Mouse (Mus musculus) limb, embryonic 11.5 days (tissue): ENCODE measurements around the gene Ifi35. TPM values are rescaled to one million over a fixed set of nuclear protein-coding genes. Genes with fewer than 3 reads are reported as not detected.
"Not testable (repeated sequence)": the region's sequence is repeated elsewhere in the genome, so short reads cannot be mapped to it uniquely, and the experiment has no call there.

Experiments used
- ATAC-seq: fragments of 200-750 bp; cut with Nextera tagmentation; 2 replicates; pipeline ENCODE4 v1.8.0; 2017; ENCODE audit warnings: low read depth; ENCODE audit not compliant: insufficient number of reproducible peaks, low FRiP score, low TSS enrichment
- DNase-seq: peaks from one replicate; pipeline ENCODE4 v3.0.0-alpha.2; 2015; ENCODE audit warnings: low spot score
- H3K27ac ChIP-seq: fragments of 300-500 bp; sonication (generic); replicated peaks from 2 replicates; pipeline ENCODE4 v1.5.1; 2014; ENCODE audit warnings: low read depth, mild to moderate bottlenecking, low read length
- H3K27me3 ChIP-seq: fragments of 300-500 bp; sonication (generic); 2 replicates; pipeline ENCODE4 v1.6.1; 2014; ENCODE audit warnings: mild to moderate bottlenecking, low read length, mixed read lengths; ENCODE audit not compliant: control insufficient read depth, insufficient read depth
- H3K36me3 ChIP-seq: fragments of 300-500 bp; sonication (generic); 2 replicates; pipeline ENCODE4 v1.6.1; 2014; ENCODE audit warnings: mild to moderate bottlenecking, low read length, moderate library complexity, mixed read lengths; ENCODE audit not compliant: control insufficient read depth, insufficient read depth
- H3K4me1 ChIP-seq: fragments of 300-500 bp; sonication (generic); 2 replicates; pipeline ENCODE4 v1.6.1; 2014; ENCODE audit warnings: low read length, mixed read lengths; ENCODE audit not compliant: control insufficient read depth, insufficient read depth
- H3K4me2 ChIP-seq: fragments of 300-500 bp; sonication (generic); 2 replicates; pipeline ENCODE4 v1.6.1; 2014; ENCODE audit warnings: low read depth, mild to moderate bottlenecking, moderate library complexity; ENCODE audit not compliant: severe bottlenecking
- H3K4me3 ChIP-seq: fragments of 300-500 bp; sonication (generic); 2 replicates; pipeline ENCODE4 v1.5.1; 2014; ENCODE audit warnings: low read depth, low read length
- H3K9ac ChIP-seq: fragments of 300-500 bp; sonication (generic); 2 replicates; pipeline ENCODE4 v1.6.1; 2014; ENCODE audit warnings: mild to moderate bottlenecking, low read length
- H3K9me3 ChIP-seq: fragments of 300-500 bp; sonication (generic); 2 replicates; pipeline ENCODE4 v1.6.1; 2016; ENCODE audit warnings: low read length; ENCODE audit not compliant: control insufficient read depth
- WGBS: fragments of 180-500 bp; shearing (Covaris S2); extraction: QIAGEN DNeasy Blood & Tissue Kit; methylation state at CpG from one replicate; pipeline ENCODE4 v1.1.7; 2014; 5-methylcytosine and 5-hydroxymethylcytosine counted together
- polyA plus RNA-seq: library from polyadenylated mRNA; unstranded; fragments of >200 nt; fragmentation: Nextera tagmentation; extraction: Ambion mirVana; gene quantifications from 2 replicates; pipeline ENCODE4 v1.2.1, GENCODE M21; 2014

The Ifi35 gene
- polyA plus RNA-seq, 1 experiment from 2014 or later, result 3.3 TPM

- H3K4me2 ChIP-seq, result peak within 1 kb of the TSS; percentile 96
- no peaks in the 10 kb centered on the region for H3K27me3 ChIP-seq
- H3K36me3 ChIP-seq, result peaks cover 3% of the 10 kb centered on the region; the same call in 1 of the 2 replicates
- peak within 1 kb of the TSS; percentile 78 for H3K9ac ChIP-seq
- peak; percentile 100 for DNase-seq
- peak within 1 kb of the TSS; percentile 98 for H3K4me3 ChIP-seq
- H3K9me3 ChIP-seq, result no peaks in the 10 kb centered on the region
- WGBS, result under 1% methylated on average over 80 of the region's 81 CpGs
- H3K4me1 ChIP-seq, result 0 out of 2 replicates have a peak, but pooled peaks cover 7% of the 10 kb centered on the region
- peak within 1 kb of the TSS; percentile 52; the same call in 1 of the 2 replicates for H3K27ac ChIP-seq
- ATAC-seq, result peak; percentile 92
Measured at GRCm38 (mm10) chr11:101424925-101425813, 23.0 kb upstream of the Ifi35 start, which contains the start of the genes Rundc1 and Ptges3l. Rundc1 (plus strand) TSS chr11:101425085. Ptges3l (minus strand) TSS chr11:101425333.

- Histone ChIP-seq H3K36me3 (peaks cover 5% of the 10 kb centered on the region; the same call in 1 of the 2 replicates), H3K27ac (no peak overlapping the region), H3K27me3 (no peaks in the 10 kb centered on the region), H3K4me2 (peak overlapping the region; percentile 96), H3K9me3 (no peaks in the 10 kb centered on the region), H3K4me3 (0 out of 2 replicates have a peak overlapping the region, but pooled peaks have one; percentile 98), H3K9ac (no peak overlapping the region), H3K4me1 (0 out of 2 replicates have a peak, but pooled peaks cover 7% of the 10 kb centered on the region)
- DNase-seq (no peak), ATAC-seq (no peak)
- 67% methylated on average over 8 of the region's 8 CpGs for WGBS
Measured at GRCm38 (mm10) chr11:101426165-101426564, 22.0 kb upstream of the Ifi35 start.

- 88% methylated on average over 9 of the region's 9 CpGs for WGBS
- H3K4me3 ChIP-seq, result no peak overlapping the region
- no peak overlapping the region for H3K27ac ChIP-seq
- peaks cover 15% of the 10 kb centered on the region; the same call in 1 of the 2 replicates for H3K36me3 ChIP-seq
- H3K27me3 ChIP-seq, result no peaks in the 10 kb centered on the region
- no peak overlapping the region for H3K4me2 ChIP-seq
- no peaks in the 10 kb centered on the region for H3K4me1 ChIP-seq
- no peak for ATAC-seq
- H3K9me3 ChIP-seq, result no peaks in the 10 kb centered on the region
- H3K9ac ChIP-seq, result no peak overlapping the region
- no peak for DNase-seq
Measured at GRCm38 (mm10) chr11:101431327-101431726, 16.9 kb upstream of the Ifi35 start.

GRCm38 (mm10) chr11:101433396-101433795 is 14.8 kb upstream of the Ifi35 start:
- Histone ChIP-seq H3K4me1 (no peaks in the 10 kb centered on the region), H3K36me3 (peaks cover 15% of the 10 kb centered on the region; the same call in 1 of the 2 replicates), H3K27ac (no peak overlapping the region), H3K9ac (no peak overlapping the region), H3K9me3 (no peaks in the 10 kb centered on the region), H3K27me3 (no peaks in the 10 kb centered on the region), H3K4me2 (no peak overlapping the region), H3K4me3 (no peak overlapping the region)
- WGBS, result 92% methylated on average over 13 of the region's 13 CpGs
- no peak for ATAC-seq
- DNase-seq, result no peak

- no peaks in the 10 kb centered on the region for H3K4me1 ChIP-seq
- H3K9ac ChIP-seq, result no peak overlapping the region
- WGBS, result 88% methylated on average over 4 of the region's 4 CpGs
- H3K9me3 ChIP-seq, result no peaks in the 10 kb centered on the region
- DNase-seq (no peak), ATAC-seq (no peak)
- no peak overlapping the region for H3K4me2 ChIP-seq
- H3K4me3 ChIP-seq, result no peak overlapping the region
- no peaks in the 10 kb centered on the region for H3K27me3 ChIP-seq
- H3K27ac ChIP-seq, result no peak overlapping the region
- peaks cover 9% of the 10 kb centered on the region; the same call in 1 of the 2 replicates for H3K36me3 ChIP-seq
Measured at GRCm38 (mm10) chr11:101435831-101436230, 12.4 kb upstream of the Ifi35 start.

- no peak overlapping the region for H3K27ac ChIP-seq
- H3K4me2 ChIP-seq, result no peak overlapping the region
- no peak overlapping the region for H3K4me3 ChIP-seq
- H3K9ac ChIP-seq, result no peak overlapping the region
- 90% methylated on average over 4 of the region's 4 CpGs for WGBS
- no peaks in the 10 kb centered on the region for H3K27me3 ChIP-seq
- ATAC-seq (no peak), DNase-seq (no peak)
- no peaks in the 10 kb centered on the region for H3K4me1 ChIP-seq
- peaks cover 9% of the 10 kb centered on the region; the same call in 1 of the 2 replicates for H3K36me3 ChIP-seq
- H3K9me3 ChIP-seq, result no peaks in the 10 kb centered on the region
Measured at GRCm38 (mm10) chr11:101436916-101437315, 11.3 kb upstream of the Ifi35 start.

GRCm38 (mm10) chr11:101438006-101438405 is 10.2 kb upstream of the Ifi35 start:
- H3K36me3 ChIP-seq, H3K27me3 ChIP-seq, H3K4me3 ChIP-seq, H3K9me3 ChIP-seq, H3K4me1 ChIP-seq, H3K4me2 ChIP-seq, ATAC-seq, H3K27ac ChIP-seq, DNase-seq, H3K9ac ChIP-seq: not testable (repeated sequence)
- WGBS, result 50% methylated on average over 3 of the region's 3 CpGs

- not testable (repeated sequence) for H3K4me1 ChIP-seq, H3K9me3 ChIP-seq, DNase-seq, H3K27ac ChIP-seq, H3K27me3 ChIP-seq, H3K9ac ChIP-seq
- ATAC-seq, result peak; percentile 51; the same call in 1 of the 2 replicates
- Histone ChIP-seq H3K4me3 (0 out of 2 replicates have a peak overlapping the region, but pooled peaks have one; percentile 12), H3K36me3 (peaks cover 21% of the 10 kb centered on the region), H3K4me2 (peak overlapping the region; percentile 24; the same call in 1 of the 2 replicates)
- WGBS, result 38% methylated on average over 14 of the region's 15 CpGs
Measured at GRCm38 (mm10) chr11:101441450-101442126, 6.6 kb upstream of the Ifi35 start.
